Mouse (Mus musculus) mouse embryonic stem cell (cell line): Measurements from ENCODE around the gene Slc25a1.

Experiments
- in situ Hi-C, 2 experiments: fragments of 300-500 bp; cut with MboI; formaldehyde crosslinking; loops; 1 replicate in 1 of 2; 3 replicates in 1 of 2; pipeline ENCODE4 v1.14.3; 2019 to 2020; ENCODE audit warnings: low sequenced_read_pairs in 2 of 2, low pct_unique_long_range_greater_than_20kb in 1 of 2, mixed read lengths in 1 of 2; ENCODE audit not compliant: unreplicated experiment in 1 of 2

The Slc25a1 gene

DNA sequence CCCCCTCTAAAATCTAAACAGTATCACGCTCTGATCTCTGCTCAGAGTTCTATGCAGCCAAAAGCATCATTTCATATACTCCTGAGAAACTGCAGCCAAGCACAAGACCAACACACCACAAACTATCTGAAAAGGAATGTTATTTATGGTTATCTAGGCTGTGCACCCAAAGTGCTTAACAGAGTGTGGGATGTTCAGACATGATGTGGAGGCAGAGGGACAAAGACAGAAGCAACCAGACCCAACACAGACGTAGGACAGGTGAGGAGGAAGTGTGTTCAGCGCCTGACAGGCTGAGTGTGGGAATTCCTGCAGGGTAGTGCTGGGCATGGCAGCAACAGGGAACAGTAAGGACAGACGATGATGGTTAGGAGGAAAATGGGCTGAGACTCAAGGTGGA, 48.4 kb downstream of the Slc25a1 start:
- in situ Hi-C loops, result no loop called here

DNA sequence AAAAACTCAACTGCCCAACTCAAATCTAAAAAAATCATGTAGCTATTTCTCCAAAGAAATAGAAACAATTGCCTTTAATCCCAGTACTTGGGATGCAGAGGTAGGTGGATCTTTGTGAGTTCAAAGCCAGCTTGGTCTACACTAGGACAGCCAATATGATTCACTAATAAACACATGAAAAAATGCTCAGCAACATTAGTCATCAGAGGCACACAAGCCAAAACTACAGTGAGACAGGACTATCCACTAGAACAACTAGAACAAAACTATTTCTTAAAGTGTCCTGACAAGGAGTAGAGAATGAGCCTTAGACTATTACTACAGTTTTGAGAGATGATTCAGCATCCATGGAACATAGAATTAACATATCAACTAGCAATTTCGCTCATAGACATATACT, 51.9 kb downstream of the Slc25a1 start:
- in situ Hi-C loops, result no loop called here
